Comparison of ENCODE assay signal across 10 mouse cellular contexts in the genomic region with DNA sequence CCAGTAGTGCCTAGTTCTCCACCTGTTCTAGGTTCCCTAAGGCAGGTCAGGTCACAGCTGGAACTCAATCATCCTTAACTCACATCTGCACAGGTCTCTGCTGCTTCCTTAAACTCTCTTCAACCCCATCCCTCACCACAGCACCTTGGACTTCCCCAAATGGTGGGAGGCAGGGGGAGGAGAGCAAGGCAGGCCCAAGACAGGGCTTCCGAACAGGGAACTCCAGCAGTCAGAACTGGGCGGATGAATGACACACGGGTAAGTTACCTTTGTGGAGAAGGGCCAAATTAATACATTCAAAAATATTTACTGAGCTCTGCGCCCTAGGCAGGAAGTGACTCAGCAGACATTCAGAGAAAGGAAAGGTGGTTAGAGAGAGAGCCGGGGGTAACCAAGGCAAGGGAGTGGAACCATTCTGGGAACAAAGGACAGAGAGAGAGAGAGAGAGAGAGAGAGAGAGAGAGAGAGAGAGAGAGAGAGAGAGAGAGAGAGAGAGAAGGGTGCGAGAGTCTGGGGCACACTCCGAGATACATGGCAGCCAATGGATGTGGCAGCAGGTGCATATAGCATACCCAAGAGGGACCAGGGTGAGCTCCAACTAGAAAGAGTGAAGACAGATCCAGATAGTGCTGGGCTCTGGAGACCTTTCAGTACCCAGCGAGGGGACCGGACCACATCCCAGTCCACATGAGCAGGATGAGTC. TPM values are rescaled to one million over a fixed set of nuclear protein-coding genes. Genes with fewer than 3 reads are reported as not detected.
DNase-seq lines count a peak whose midpoint lies in the region; ATAC-seq and TF ChIP-seq lines count a peak whose summit lies in the region.
"Had no signal": no experiment of that assay in that cellular context is flagged by ENCODE, and none has a peak within 500 bp of the region (broad histone marks: within the 10 kb centered on the region; RNA-seq: fewer than 3 reads in every experiment).

No protein-coding gene starts in this region.

- peaks cover 98% of the 10 kb centered on the region for H3K4me1 ChIP-seq in heart, embryonic 12.5 days (replicated peaks)
- peaks cover 47% of the 10 kb centered on the region for H3K4me1 ChIP-seq in lung, postnatal 0 days (ENCODE audit: insufficient read depth, low read depth, low read length)
- H3K4me1 ChIP-seq in neural tube, embryonic 15.5 days = peaks cover 26% of the 10 kb centered on the region

- H3K9me3 ChIP-seq in heart, embryonic 12.5 days (replicated peaks) = no peaks in the 10 kb centered on the region
- no peaks in the 10 kb centered on the region for H3K9me3 ChIP-seq in lung, postnatal 0 days (ENCODE audit: low read length)
- no peaks in the 10 kb centered on the region for H3K9me3 ChIP-seq in neural tube, embryonic 15.5 days (replicated peaks)
- H3K9me3 ChIP-seq: limb, embryonic 13.5 days; neural tube, embryonic 12.5 days had no signal

- H3K4me2 ChIP-seq in heart, embryonic 12.5 days = no peak overlapping the region
- H3K4me2 ChIP-seq in lung, postnatal 0 days (replicated peaks; ENCODE audit: low read depth, low read length) = no peak overlapping the region
- no peak overlapping the region for H3K4me2 ChIP-seq in neural tube, embryonic 15.5 days
- H3K4me2 ChIP-seq: limb, embryonic 13.5 days; neural tube, embryonic 12.5 days had no signal

- TF ChIP-seq EP300 in lung, postnatal 0 days (IDR thresholded peaks at IDR 0.05) = 0 out of 2 replicates have a peak, but pooled peaks have one; percentile 5

- 70% methylated on average over 9 of the region's 9 CpGs for WGBS in heart, embryonic 12.5 days
- WGBS in lung, postnatal 0 days = 51% methylated on average over 9 of the region's 9 CpGs
- WGBS in neural tube, embryonic 15.5 days = 86% methylated on average over 9 of the region's 9 CpGs

- no peak for DNase-seq in heart, postnatal 4 days
- peak; percentile 75 for DNase-seq in lung, postnatal 0 days (ENCODE audit: low spot score)
- DNase-seq in lung, postnatal 10 days = no peak
- no peak for DNase-seq in adrenal gland, adult 2 months
- DNase-seq in layer of hippocampus, adult 9-10 months (ENCODE audit: low spot score) = no peak

- no peaks in the 10 kb centered on the region for H3K36me3 ChIP-seq in heart, embryonic 12.5 days
- H3K36me3 ChIP-seq in lung, postnatal 0 days (ENCODE audit: insufficient read depth, low read length) = no peaks in the 10 kb centered on the region
- H3K36me3 ChIP-seq in neural tube, embryonic 15.5 days = no peaks in the 10 kb centered on the region
- H3K36me3 ChIP-seq: neural tube, embryonic 12.5 days had no signal

- ATAC-seq in heart, embryonic 12.5 days (ENCODE audit: insufficient number of reproducible peaks, low FRiP score) = no peak
- ATAC-seq in lung, postnatal 0 days = no peak
- ATAC-seq in common myeloid progenitor, adult 5-6 weeks (replicated peaks; ENCODE audit: low read depth, poor library complexity, severe bottlenecking) = peak; percentile 69
- ATAC-seq in neural tube, embryonic 15.5 days (ENCODE audit: low FRiP score) = no peak

- H3K4me3 ChIP-seq in heart, embryonic 12.5 days = no peak overlapping the region
- no peak overlapping the region for H3K4me3 ChIP-seq in lung, postnatal 0 days (ENCODE audit: low read depth, low read length)
- H3K4me3 ChIP-seq in neural tube, embryonic 15.5 days (replicated peaks) = no peak overlapping the region
- H3K4me3 ChIP-seq: limb, embryonic 13.5 days; neural tube, embryonic 12.5 days had no signal

- peak overlapping the region; percentile 86 for H3K27ac ChIP-seq in heart, embryonic 12.5 days (ENCODE audit: poor library complexity, severe bottlenecking)
- peak overlapping the region; percentile 52 for H3K27ac ChIP-seq in lung, postnatal 0 days (ENCODE audit: low read length)
- 0 out of 2 replicates have a peak overlapping the region, but pooled peaks have one; percentile 2 for H3K27ac ChIP-seq in neural tube, embryonic 15.5 days (replicated peaks)
- H3K27ac ChIP-seq: limb, embryonic 13.5 days; neural tube, embryonic 12.5 days had no signal

- no peaks in the 10 kb centered on the region for H3K27me3 ChIP-seq in heart, embryonic 12.5 days (replicated peaks)
- H3K27me3 ChIP-seq in lung, postnatal 0 days (replicated peaks; ENCODE audit: insufficient read depth, low read length) = no peaks in the 10 kb centered on the region
- no peaks in the 10 kb centered on the region for H3K27me3 ChIP-seq in neural tube, embryonic 15.5 days (replicated peaks)
- H3K27me3 ChIP-seq: limb, embryonic 13.5 days; neural tube, embryonic 12.5 days had no signal

- TF ChIP-seq CTCF in lung, postnatal 0 days (IDR thresholded peaks at IDR 0.05) = no peak

- H3K9ac ChIP-seq in heart, embryonic 12.5 days = no peak overlapping the region
- no peak overlapping the region for H3K9ac ChIP-seq in lung, postnatal 0 days (replicated peaks; ENCODE audit: low read depth)
- no peak overlapping the region for H3K9ac ChIP-seq in neural tube, embryonic 15.5 days (replicated peaks)
- H3K9ac ChIP-seq: limb, embryonic 13.5 days; neural tube, embryonic 12.5 days had no signal

RNA-seq across cellular contexts. Expression of gene Smad3, which starts 36.1 kb away (rescaled TPM):
- 17.0 and 18.9 TPM in 2 replicates for polyA plus RNA-seq in heart, embryonic 12.5 days (2016; fragmentation: Nextera tagmentation; extraction: Ambion mirVana)
- total RNA-seq in heart, postnatal 4 days (2021) = 10 to 100 TPM; 20.7 to 20.9 TPM
- polyA plus RNA-seq in lung, postnatal 0 days (2015; fragmentation: Nextera tagmentation; extraction: Ambion mirVana) = 11.8 and 12.3 TPM in 2 replicates
- total RNA-seq in common myeloid progenitor, adult 5-6 weeks (2017) = 19.2 and 39.1 TPM in 2 replicates
- polyA plus RNA-seq in neural tube, embryonic 15.5 days (2015; fragmentation: Nextera tagmentation; extraction: Ambion mirVana) = 8.7 and 12.2 TPM in 2 replicates
- 10 to 100 TPM; 30.4 to 33.7 TPM for total RNA-seq in adrenal gland, adult 2 months (2021)
- 29.5 and 41.9 TPM in 2 replicates for polyA plus RNA-seq in adrenal gland, adult 2 months (2012; rRNA removed)

Comparison
In these comparisons a context has a peak if more than half of its experiments do, and no peak if none do; other contexts are left out.
1. H3K27ac ChIP-seq: peak in every context shown above with its lines; median percentile 86 in heart, embryonic 12.5 days; 52 in lung, postnatal 0 days; 2 in neural tube, embryonic 15.5 days.